Mouse (Mus musculus): ENCODE data around the gene Cacna1g.

- TF ChIP-seq CTCF (IDR thresholded peaks at IDR 0.05; ENCODE audit: borderline replicate concordance, control insufficient read depth, extremely low read depth, insufficient read depth, low read length, poor library complexity) (no peak), POLR2A (IDR thresholded peaks at IDR 0.05; ENCODE audit: control insufficient read depth, extremely low read depth, insufficient read depth, low read length, poor library complexity) (no peak)
Measured at GRCm38 (mm10) chr11:94455161-94455820, 18.7 kb downstream of the Cacna1g start.

Measured in thymus, adult 2 months (tissue).